Mouse (Mus musculus): ENCODE data around the gene Ldb2. TPM values are rescaled to one million over a fixed set of nuclear protein-coding genes. Genes with fewer than 3 reads are reported as not detected.

Gene Ldb2
- 69.3 and 71.9 TPM in 2 replicates for polyA plus RNA-seq (2015; fragmentation: Nextera tagmentation; extraction: Ambion mirVana)

- H3K36me3 ChIP-seq: no peaks in the 10 kb centered on the region
- H3K4me3 ChIP-seq: peak within 1 kb of the TSS; percentile 51
- 1% methylated on average over 19 of the region's 19 CpGs for WGBS
- no peaks in the 10 kb centered on the region for H3K27me3 ChIP-seq
- peak within 1 kb of the TSS; percentile 69 for H3K4me2 ChIP-seq (replicated peaks)
- peak within 1 kb of the TSS; percentile 68 for H3K9ac ChIP-seq
- ATAC-seq (ENCODE audit: low FRiP score, low read depth): peak; percentile 91
- H3K27ac ChIP-seq: peak within 1 kb of the TSS; percentile 52; the same call in 1 of the 2 replicates
- peaks cover 43% of the 10 kb centered on the region for H3K4me1 ChIP-seq
- no peaks in the 10 kb centered on the region for H3K9me3 ChIP-seq
Observed at GRCm38 (mm10) chr5:44799053-44799860, at the start of gene Ldb2. Gene Ldb2 (minus strand): TSS chr5:44799680.

DNA sequence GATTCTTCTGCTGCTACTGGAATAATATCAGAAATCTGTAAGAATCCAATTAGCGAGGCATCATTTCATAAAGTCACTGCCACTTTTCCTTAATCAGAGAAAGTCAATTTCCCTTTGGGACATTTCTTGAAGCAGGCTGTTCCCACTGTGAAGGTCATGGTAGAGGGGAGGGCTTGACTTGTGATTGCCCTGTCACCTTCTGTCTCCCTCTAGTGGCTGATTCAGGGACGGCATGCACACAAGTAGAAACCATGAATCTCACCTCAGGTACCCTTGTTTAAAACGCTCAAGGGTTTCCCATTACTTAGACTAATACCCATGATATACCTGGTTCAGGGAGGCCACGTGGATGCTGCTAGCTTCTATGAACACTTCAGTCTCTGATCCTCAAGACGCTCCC is 31.8 kb upstream of the Ldb2 start:
- no peak overlapping the region for H3K4me3 ChIP-seq
- ATAC-seq (ENCODE audit: low FRiP score, low read depth): no peak
- no peak overlapping the region for H3K4me2 ChIP-seq (replicated peaks)
- no peaks in the 10 kb centered on the region for H3K36me3 ChIP-seq
- H3K9ac ChIP-seq: no peak overlapping the region
- peaks cover 5% of the 10 kb centered on the region; the same call in 1 of the 2 replicates for H3K4me1 ChIP-seq
- H3K27ac ChIP-seq: no peak overlapping the region
- no peaks in the 10 kb centered on the region for H3K9me3 ChIP-seq
- H3K27me3 ChIP-seq: no peaks in the 10 kb centered on the region
- 67% methylated on average over 5 of the region's 5 CpGs for WGBS

DNA sequence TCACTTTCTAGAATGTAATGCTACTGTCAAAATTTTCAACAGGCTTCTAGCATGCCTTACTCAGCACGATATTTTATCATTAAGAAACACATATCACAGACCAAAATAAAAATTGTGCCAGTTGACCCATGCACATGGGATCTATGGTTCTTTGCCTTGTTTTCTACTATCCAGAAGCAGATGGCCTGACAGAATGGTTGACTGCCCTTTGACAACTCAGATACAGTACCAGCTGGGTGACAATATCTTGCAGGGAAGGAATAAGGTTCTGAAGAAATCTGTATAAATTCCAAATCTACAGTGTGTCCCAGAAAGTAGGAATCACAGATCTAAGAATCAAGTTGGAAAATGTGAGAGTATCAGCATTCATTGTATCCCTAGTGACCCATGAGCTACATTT is 16.0 kb upstream of the Ldb2 start:
- no peaks in the 10 kb centered on the region; the same call in 1 of the 2 replicates for H3K9me3 ChIP-seq
- H3K4me1 ChIP-seq: no peaks in the 10 kb centered on the region
- no peak for ATAC-seq (ENCODE audit: low FRiP score, low read depth)
- H3K27me3 ChIP-seq: no peaks in the 10 kb centered on the region
- H3K4me3 ChIP-seq: no peak overlapping the region
- WGBS: 95% methylated on average over 1 of the region's 1 CpGs
- no peak overlapping the region for H3K27ac ChIP-seq
- H3K9ac ChIP-seq: no peak overlapping the region
- no peaks in the 10 kb centered on the region for H3K36me3 ChIP-seq
- no peak overlapping the region for H3K4me2 ChIP-seq (replicated peaks)

GRCm38 (mm10) chr5:44805960-44806359 is 6.5 kb upstream of the Ldb2 start:
- Histone ChIP-seq H3K27me3 (no peaks in the 10 kb centered on the region), H3K36me3 (no peaks in the 10 kb centered on the region), H3K4me1 (peaks cover 6% of the 10 kb centered on the region), H3K9ac (no peak overlapping the region), H3K9me3 (no peaks in the 10 kb centered on the region), H3K27ac (no peak overlapping the region), H3K4me2 (replicated peaks) (no peak overlapping the region), H3K4me3 (no peak overlapping the region)
- no peak for ATAC-seq (ENCODE audit: low FRiP score, low read depth)
- 73% methylated on average over 2 of the region's 2 CpGs for WGBS

- H3K9me3 ChIP-seq: no peaks in the 10 kb centered on the region
- peak overlapping the region; percentile 32; the same call in 1 of the 2 replicates for H3K4me2 ChIP-seq (replicated peaks)
- no peaks in the 10 kb centered on the region for H3K36me3 ChIP-seq
- H3K27me3 ChIP-seq: no peaks in the 10 kb centered on the region
- no peak overlapping the region for H3K9ac ChIP-seq
- H3K4me3 ChIP-seq: no peak overlapping the region
- H3K27ac ChIP-seq: peak overlapping the region; percentile 45; the same call in 1 of the 2 replicates
- WGBS: 14% methylated on average over 3 of the region's 3 CpGs
- H3K4me1 ChIP-seq: peaks cover 34% of the 10 kb centered on the region
- ATAC-seq (ENCODE audit: low FRiP score, low read depth): no peak
Observed at GRCm38 (mm10) chr5:44801100-44801499, 1.6 kb upstream of the Ldb2 start.

GRCm38 (mm10) chr5:44799861-44800260 is 381 bp upstream of the Ldb2 start:
- H3K9me3 ChIP-seq: no peaks in the 10 kb centered on the region
- ATAC-seq (ENCODE audit: low FRiP score, low read depth): peak; percentile 54; the same call in 1 of the 2 replicates
- WGBS: 22% methylated on average over 2 of the region's 2 CpGs
- H3K36me3 ChIP-seq: no peaks in the 10 kb centered on the region
- H3K27me3 ChIP-seq: no peaks in the 10 kb centered on the region
- no peak overlapping the region for H3K27ac ChIP-seq
- H3K9ac ChIP-seq: no peak overlapping the region
- peak overlapping the region; percentile 69 for H3K4me2 ChIP-seq (replicated peaks)
- peak overlapping the region; percentile 51 for H3K4me3 ChIP-seq
- peaks cover 39% of the 10 kb centered on the region for H3K4me1 ChIP-seq

DNA sequence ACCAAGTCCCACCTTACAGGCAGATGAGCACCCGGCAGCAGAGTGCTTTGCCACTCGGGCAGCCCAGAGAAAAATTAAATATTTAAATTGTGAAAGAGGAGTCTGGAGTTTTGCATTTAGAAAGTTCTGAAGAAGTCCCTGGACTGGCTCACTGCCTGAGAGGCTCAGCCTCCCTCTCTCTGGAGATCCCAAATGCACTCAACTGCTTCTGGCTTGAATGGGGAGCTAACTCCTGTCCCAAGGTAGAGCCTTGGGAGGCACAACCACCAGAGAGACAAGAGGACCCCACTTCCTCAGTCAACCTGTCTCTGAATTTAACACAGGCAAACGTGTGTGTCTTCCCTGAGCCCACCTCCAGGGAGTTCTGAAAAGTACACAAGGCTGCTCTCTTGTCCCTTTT is 987 bp downstream of the Ldb2 start:
- WGBS: 3% methylated on average over 3 of the region's 3 CpGs
- Histone ChIP-seq H3K27ac (peak overlapping the region; percentile 52), H3K4me1 (peaks cover 47% of the 10 kb centered on the region)

DNA sequence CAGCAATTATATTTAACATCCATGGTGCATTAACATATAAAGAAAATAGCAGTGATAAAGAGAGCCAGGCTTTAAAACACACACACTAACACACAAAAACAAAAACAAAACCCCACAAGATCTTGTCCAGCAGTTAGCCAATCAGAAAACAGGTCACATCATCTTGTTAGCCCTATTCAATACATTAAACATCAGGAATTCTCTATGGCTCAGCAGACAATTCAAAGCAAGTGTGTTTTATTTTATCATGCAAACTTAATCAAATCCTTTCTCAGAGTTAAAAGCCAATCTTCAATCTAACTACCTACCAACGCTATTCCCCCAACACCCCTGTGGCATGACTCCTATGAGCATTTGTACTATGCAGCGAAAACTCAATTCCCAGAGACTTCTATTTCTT is 1.4 kb downstream of the Ldb2 start:
- peak overlapping the region; percentile 51 for H3K4me3 ChIP-seq
- 17% methylated on average over 2 of the region's 2 CpGs for WGBS
- peak overlapping the region; percentile 68 for H3K9ac ChIP-seq
- ATAC-seq (ENCODE audit: low FRiP score, low read depth): no peak
- no peaks in the 10 kb centered on the region for H3K9me3 ChIP-seq
- peaks cover 47% of the 10 kb centered on the region for H3K4me1 ChIP-seq
- H3K27ac ChIP-seq: peak overlapping the region; percentile 52
- H3K36me3 ChIP-seq: no peaks in the 10 kb centered on the region
- H3K27me3 ChIP-seq: no peaks in the 10 kb centered on the region
- H3K4me2 ChIP-seq (replicated peaks): peak overlapping the region; percentile 69

More for the DNA sequence above, 987 bp downstream of the Ldb2 start:
- no peaks in the 10 kb centered on the region for H3K27me3 ChIP-seq
- peak overlapping the region; percentile 51 for H3K4me3 ChIP-seq
- no peak for ATAC-seq (ENCODE audit: low FRiP score, low read depth)
- H3K9ac ChIP-seq: peak overlapping the region; percentile 68
- H3K36me3 ChIP-seq: no peaks in the 10 kb centered on the region
- peak overlapping the region; percentile 69 for H3K4me2 ChIP-seq (replicated peaks)
- no peaks in the 10 kb centered on the region for H3K9me3 ChIP-seq

- Histone ChIP-seq H3K4me1 (peaks cover 6% of the 10 kb centered on the region; the same call in 1 of the 2 replicates), H3K4me3 (no peak overlapping the region), H3K27me3 (no peaks in the 10 kb centered on the region), H3K4me2 (replicated peaks) (no peak overlapping the region), H3K9ac (no peak overlapping the region), H3K9me3 (no peaks in the 10 kb centered on the region), H3K27ac (no peak overlapping the region), H3K36me3 (no peaks in the 10 kb centered on the region)
- 69% methylated on average over 3 of the region's 3 CpGs for WGBS
- no peak for ATAC-seq (ENCODE audit: low FRiP score, low read depth)
Observed at GRCm38 (mm10) chr5:44784591-44784990, 14.9 kb downstream of the Ldb2 start.

- WGBS: 84% methylated on average over 4 of the region's 4 CpGs
- no peaks in the 10 kb centered on the region for H3K27me3 ChIP-seq
- no peak overlapping the region for H3K9ac ChIP-seq
- H3K4me1 ChIP-seq: no peaks in the 10 kb centered on the region
- H3K4me3 ChIP-seq: no peak overlapping the region
- H3K27ac ChIP-seq: no peak overlapping the region
- H3K4me2 ChIP-seq (replicated peaks): no peak overlapping the region
- H3K9me3 ChIP-seq: no peaks in the 10 kb centered on the region
- ATAC-seq (ENCODE audit: low FRiP score, low read depth): no peak
- no peaks in the 10 kb centered on the region; the same call in 1 of the 2 replicates for H3K36me3 ChIP-seq
Observed at GRCm38 (mm10) chr5:44779340-44779739, 20.1 kb downstream of the Ldb2 start.

DNA sequence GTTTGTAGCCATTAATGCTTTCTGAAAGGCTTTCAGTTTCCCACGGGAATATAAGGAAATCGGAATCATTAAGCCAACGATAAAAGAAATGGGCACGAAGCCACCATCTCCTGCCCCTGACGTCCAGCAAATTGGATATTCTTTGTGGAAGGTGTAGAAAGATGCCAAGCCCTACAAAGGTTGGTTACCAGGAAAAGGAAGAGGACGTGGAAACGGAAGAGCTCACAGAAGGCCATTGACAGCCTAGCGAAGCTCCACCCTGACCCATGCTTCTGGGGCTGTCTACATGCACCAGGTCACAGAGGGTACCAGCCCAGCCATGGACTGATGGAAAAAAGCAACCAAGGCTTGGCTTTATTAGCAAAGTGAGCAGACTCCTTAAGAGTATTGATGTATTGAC is 31.0 kb downstream of the Ldb2 start:
- H3K9ac ChIP-seq: no peak overlapping the region
- no peak overlapping the region for H3K27ac ChIP-seq
- H3K4me2 ChIP-seq (replicated peaks): no peak overlapping the region
- ATAC-seq (ENCODE audit: low FRiP score, low read depth): no peak
- H3K36me3 ChIP-seq: no peaks in the 10 kb centered on the region
- WGBS: 83% methylated on average over 8 of the region's 8 CpGs
- H3K9me3 ChIP-seq: no peaks in the 10 kb centered on the region
- no peak overlapping the region for H3K4me3 ChIP-seq
- H3K27me3 ChIP-seq: no peaks in the 10 kb centered on the region
- H3K4me1 ChIP-seq: no peaks in the 10 kb centered on the region

GRCm38 (mm10) chr5:44764911-44765310 is 34.6 kb downstream of the Ldb2 start:
- Histone ChIP-seq H3K4me3 (no peak overlapping the region), H3K27me3 (no peaks in the 10 kb centered on the region), H3K27ac (no peak overlapping the region), H3K9ac (no peak overlapping the region), H3K4me1 (no peaks in the 10 kb centered on the region), H3K9me3 (no peaks in the 10 kb centered on the region), H3K36me3 (no peaks in the 10 kb centered on the region), H3K4me2 (replicated peaks) (no peak overlapping the region)
- no peak for ATAC-seq (ENCODE audit: low FRiP score, low read depth)
- 83% methylated on average over 7 of the region's 7 CpGs for WGBS
